Mouse (Mus musculus) gastrocnemius, postnatal 10 days (tissue): ENCODE results near the gene Akr1c18. TPM values are rescaled to one million over a fixed set of nuclear protein-coding genes. Genes with fewer than 3 reads are reported as not detected.
"Not testable (repeated sequence)": the region's sequence is repeated elsewhere in the genome, so short reads cannot be mapped to it uniquely, and the experiment has no call there.

Experiments used
- DNase-seq: peaks from one replicate; pipeline ENCODE4 v3.0.0; 2021; ENCODE audit warnings: mixed read lengths
- long read RNA-seq, 2 experiments: library from polyadenylated mRNA; stranded (forward); transcript quantifications; one replicate each; pipeline ENCODE4 v2.0.0; 2021
- total RNA-seq, 2 experiments: library from RNA; stranded (reverse); gene quantifications; 2 replicates each; pipeline ENCODE4 v1.2.3; 2021

Akr1c18 gene
- under 1 TPM; 0.66 to 0.79 TPM for total RNA-seq
- long read RNA-seq, experiment 1: 0 reads
- long read RNA-seq, experiment 2, partial matches to known transcripts: 0 of 1 reads
- long read RNA-seq, experiment 2, other reads (novel, unspliced or antisense): 0 of 1 reads

DNA sequence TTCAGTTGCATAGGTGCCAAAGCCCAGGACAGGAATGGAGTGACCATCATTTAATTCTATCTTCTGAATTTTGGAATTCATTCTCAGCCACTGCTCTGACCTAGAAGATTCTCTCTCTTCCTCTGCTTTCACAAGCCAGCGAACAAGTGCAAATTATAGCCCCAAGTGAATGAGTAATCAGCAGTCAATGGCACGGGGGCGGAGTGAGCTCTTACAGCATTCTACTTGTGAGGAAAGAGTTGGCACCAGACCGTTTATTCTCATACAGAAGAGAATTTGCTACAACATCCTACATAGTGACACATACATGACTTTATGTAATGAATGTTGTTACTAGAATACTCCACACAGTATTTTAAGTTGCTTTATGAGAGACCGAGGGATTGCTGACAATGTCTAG lies at the start of gene Akr1c18:
Gene Akr1c18, minus strand, starts transcription at position 137 of the 400 bp plus-strand sequence.
- DNase-seq: no peak

DNA sequence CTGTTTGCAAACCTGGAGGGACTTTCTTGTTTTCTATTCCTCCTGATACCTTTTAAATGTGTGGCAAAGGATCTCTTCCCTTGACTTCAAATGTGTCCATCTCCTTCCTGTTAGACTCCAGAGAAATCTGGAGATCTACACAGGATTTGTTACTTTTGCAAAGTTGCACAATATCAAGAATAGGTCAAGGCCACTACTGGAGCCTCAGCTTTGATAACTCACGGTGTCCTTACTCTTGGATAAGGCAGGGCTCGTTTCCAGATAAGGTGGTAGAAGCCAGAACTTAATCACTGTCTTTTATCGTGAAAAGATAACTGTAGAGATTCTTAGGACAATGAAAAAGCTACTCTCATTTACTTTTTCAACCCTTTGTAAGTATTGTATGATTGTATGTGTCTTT lies 42.1 kb upstream of the Akr1c18 start:
- no peak for DNase-seq

DNA sequence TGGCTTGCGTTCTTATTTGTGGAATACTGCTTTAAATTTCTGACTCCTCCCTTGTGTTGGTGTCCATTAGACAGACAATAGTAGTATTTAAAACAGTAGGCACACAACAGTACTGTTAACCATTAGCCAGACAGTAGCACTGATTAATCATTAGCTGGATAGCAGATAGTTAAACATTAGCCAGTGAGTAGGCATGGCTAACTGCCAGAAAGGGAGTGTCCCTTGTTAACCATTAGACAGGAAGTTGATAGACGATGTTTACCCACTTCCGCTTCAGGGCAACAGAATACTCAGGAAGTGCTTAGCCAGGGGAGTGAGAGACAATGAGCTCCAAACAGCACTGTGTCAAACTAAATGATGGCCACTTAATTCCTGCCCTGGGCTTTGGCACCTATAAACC lies 40.5 kb upstream of the Akr1c18 start, which contains the start of gene Akr1c13:
Gene Akr1c13, plus strand, starts transcription at position 247 of the 400 bp plus-strand sequence.
- no peak for DNase-seq

DNA sequence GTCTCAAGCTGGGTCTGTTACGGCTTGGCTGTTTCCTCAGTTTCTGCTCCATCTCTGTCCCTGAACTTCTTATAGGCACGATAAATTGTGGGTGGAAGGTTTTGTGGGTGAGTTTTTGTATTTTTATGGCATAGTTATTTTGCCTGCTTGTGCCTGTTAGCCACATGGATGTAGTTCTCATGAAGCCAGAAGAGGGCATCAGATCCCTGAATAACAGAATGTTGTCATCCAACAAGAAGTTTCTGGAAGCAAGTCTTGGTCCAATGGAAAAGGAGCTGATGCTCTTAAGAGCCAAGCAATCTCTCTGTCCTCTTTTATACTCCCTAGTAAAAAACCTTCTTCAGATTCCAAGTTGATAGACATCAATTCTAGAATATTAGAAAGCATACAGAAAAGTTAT lies 37.7 kb upstream of the Akr1c18 start:
- DNase-seq: no peak

DNA sequence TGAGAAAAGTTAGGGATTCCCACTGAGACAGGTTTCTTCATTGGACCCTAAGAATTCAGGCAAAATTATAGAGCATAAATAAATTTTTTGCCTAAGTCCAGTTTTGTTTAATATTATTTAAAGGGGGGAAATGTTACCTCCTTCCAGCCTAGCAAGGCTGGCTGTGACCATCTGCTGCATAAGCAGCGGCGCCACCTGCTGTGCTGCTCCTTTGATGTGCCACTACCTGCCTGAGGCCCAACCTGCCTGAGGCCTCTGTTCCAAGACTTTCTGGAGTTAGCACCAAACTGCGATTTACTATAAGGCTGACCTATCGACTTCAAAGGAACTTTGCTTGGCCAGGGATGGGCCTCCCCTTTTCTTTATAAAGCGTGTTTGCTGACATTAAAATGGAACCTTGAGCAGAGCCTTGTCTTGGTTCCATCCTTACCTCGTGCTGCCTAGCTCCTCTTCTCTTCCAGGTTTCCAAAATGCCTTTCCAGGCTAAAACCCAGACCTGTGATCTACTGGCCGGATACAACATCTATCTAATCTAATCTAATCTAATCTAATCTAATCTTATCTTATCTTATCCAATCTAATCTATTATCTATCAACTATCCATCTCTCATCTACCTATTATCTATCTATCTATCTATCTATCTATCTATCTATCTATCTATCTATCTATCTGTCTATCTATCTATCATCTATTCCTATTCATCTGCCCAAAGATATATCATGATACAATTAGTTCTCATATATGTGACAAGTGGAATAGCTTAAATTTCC lies 36.4 kb upstream of the Akr1c18 start:
- DNase-seq: not testable (repeated sequence)

DNA sequence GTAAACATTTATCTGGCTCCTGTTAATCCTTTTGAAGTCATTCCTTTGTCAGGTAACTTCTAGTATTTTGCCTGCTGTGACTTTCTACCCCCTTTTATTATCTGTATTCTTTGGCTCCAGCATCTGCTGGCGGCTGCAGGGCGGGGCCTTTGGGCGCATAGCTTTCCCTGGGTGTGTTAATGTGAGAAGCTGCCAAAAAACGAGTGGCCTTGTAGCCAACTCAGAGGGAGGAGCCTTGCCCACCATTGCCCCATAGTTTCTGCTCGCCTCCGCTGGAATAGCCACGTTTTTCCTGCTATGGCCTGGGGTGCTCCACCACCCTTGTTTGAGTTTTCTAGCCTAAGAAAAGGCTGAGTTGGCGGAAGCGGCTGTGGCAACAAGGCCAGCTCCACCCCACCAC lies 32.7 kb upstream of the Akr1c18 start:
- DNase-seq: no peak

DNA sequence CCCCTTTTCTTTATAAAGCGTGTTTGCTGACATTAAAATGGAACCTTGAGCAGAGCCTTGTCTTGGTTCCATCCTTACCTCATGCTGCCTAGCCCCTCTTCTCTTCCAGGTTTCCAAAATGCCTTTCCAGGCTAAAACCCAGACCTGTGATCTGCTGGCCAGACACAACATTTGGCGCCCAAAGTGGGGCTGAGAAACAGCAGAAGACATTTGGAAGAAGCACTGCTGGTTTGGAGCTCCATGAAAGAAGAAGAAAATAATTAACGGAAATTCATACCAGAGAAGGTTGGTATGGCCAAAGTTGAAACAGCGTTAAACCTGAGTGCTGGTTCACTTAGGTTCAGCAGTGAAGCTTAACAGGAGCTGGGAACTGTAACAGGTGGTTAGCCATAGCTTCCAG lies 30.9 kb upstream of the Akr1c18 start:
- DNase-seq: not testable (repeated sequence)

DNA sequence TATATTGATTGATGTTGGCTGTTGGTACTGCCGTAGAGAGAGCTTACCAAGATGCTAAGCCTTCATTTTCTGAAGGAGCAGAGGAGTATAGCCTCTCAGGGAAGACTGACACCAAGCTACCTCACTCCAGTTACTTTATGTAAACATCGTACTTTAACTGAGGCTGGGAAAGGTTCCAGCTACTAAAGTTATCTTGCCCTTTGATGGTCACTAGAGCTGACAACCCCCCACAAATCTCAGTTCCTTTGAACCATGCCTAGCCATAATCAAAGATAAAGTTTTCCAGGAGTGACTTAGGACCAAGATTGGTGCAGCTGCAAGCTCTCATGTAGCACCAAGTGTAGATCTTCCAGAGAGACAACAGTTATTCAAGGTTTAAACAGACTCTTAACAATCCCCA lies 22.5 kb upstream of the Akr1c18 start:
- no peak for DNase-seq

DNA sequence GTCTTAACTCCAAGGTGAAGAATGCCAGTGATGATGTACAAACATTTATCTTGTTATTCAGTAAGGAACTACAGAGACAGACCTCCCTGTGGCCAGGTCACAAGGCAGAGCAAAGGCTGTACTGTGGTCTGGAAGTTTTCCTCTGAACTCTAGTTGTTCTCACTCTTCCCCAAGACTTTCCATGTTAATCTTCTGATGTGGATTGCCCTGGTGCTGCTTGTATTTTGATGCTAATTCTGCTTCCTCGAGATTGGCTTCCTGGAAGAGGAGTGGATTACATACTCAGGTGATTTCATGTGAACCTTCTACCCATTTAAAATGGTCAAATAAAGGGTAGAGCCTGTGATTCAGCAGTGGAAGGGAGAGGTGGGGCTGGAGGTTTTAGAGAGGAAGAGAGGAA lies 17.6 kb upstream of the Akr1c18 start:
- DNase-seq: no peak

DNA sequence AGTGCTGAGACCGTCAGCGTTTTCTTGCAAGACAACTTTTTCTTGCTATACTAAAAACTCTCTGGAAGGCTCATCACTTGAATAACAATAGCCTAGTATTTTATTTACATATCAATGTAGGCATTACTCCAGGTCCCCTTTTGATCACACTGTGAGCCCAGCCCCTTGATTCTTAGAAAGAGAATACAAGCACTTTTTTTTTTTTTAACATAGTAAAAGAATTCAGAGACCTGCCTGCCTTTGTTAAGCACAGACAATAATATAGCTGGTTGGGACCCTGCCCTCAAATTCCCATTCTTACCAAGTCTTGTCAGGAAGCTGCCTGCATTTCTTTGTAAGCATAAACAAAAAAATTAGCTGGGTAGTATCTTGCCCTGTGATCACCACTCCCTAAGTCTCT lies 4.8 kb upstream of the Akr1c18 start:
- DNase-seq: no peak

DNA sequence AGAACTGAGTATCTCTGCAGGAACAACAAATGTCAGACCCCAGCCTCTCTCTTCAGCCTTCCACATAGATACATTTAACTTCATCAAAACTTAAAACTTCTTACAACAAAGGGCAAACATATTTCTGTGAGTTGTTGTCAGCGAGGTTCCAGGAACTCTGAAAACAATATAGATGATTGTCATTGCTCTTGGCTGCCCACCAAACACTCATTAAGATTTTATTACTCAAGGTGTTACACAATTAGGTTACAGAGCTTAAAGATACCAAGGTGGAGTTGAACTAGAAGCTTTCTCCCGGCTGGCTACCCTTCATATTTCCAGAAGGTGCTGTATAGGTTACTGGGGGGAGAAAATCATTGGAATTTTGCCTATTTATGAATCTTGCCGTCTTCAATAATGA lies 3.1 kb upstream of the Akr1c18 start:
- no peak for DNase-seq

DNA sequence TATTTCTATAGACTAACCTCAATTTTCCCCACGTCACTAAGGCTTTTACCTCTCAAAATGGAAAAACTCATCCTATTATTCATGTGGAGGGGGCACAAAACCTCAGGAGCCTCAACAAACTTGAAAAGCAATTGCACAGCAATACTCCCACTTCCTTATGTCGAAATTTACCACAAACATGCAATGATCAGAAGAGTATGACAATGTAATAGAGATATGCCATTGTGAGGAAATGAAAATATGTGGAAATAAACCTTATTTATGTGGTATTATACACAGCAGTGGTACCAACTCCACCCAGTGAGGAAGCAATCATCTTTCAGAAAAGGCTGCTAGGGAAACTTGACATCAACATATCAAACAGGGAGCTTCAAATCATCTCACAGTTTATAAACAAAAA lies 2.5 kb upstream of the Akr1c18 start:
- DNase-seq: no peak

DNA sequence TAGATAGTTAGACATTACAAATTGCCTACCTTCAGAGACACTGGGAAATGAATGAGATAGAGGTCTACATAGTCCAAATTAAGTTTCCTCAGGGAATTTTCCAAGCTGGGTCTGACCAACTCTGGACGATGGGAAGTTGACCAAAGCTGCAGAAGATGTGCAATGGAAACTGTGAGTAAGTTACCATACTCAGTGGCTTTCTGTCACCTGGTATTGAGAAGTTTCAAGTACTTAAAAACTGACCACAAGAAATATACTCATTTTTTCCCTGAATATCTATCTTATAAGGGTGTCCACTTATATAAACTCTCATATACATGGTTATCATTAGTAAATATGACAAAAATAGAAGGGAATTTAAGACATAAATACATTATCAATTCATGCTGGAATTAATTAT lies 6.2 kb downstream of the Akr1c18 start:
- DNase-seq: no peak

DNA sequence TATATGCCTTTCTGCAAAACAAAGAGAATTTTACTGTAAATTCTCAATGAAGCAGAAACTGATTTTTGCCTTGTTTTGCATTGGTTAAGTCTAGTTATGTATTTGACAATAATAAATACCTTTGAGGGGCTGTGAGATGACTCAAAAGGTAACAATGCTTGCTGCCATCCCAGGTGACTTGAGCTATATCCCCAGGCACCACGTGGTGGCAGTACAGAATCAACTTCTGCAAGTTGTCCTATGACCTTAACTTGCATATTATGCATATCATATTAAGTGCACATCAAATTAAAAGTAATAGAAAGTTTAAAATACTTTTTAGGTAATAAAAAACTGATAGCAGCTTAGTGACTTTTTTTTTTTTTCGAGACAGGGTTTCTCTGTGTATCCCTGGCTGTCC lies 17.4 kb downstream of the Akr1c18 start:
- no peak for DNase-seq

DNA sequence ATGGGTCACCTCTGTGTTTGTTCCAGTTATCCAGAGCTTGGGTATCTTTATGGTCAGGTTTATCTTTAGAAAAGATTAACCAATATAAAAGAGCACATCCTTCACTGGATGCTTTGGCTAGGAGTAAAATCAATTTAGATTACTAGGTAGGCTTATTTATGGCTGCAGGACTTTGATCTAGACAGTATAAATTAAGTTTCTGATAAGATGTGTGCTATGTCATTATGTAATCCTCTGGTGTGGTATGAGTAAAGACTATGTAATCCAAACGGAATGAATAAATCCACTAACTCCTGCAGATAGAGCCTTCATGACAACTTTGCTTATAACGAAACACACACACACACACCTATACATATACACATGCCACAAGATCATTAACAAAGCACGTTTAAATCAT lies 18.7 kb downstream of the Akr1c18 start:
- DNase-seq: no peak

DNA sequence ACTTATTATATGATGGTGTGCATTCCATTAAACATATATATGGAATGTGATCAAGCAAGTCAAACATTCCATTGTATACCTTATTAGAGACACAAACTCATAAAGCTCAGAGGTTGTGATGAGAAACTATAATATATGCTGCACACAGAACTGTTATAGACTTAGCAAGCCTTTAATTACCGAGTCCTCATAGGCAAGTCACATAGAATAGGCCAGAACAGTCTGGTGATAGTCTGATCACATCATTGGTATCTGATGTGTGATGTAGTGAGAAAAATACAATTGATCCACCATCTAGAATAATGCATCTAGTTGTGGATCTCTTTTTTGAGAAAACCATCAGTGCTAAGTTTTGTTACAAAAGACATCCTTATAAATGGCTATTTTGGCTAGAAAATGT lies 19.1 kb downstream of the Akr1c18 start:
- no peak for DNase-seq

DNA sequence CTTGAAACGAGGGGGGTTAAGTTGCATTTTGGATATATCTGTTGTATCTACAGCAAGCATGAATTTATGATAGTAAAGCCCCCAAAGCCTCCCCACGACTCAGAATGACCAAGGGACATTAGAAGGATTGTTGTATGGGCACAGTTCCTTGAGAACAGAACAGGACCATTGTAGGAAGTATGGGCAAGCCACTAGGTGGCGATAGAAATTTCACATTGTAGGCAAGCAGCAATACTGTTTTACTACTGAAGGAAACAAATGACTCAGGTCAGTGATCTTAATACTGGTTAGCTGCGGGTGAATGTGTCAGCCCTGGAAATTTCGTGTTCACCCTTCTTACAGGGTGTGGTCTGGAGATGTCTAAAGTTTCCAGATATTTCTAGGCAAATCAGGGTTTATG lies 21.4 kb downstream of the Akr1c18 start:
- peak; percentile 3 for DNase-seq

DNA sequence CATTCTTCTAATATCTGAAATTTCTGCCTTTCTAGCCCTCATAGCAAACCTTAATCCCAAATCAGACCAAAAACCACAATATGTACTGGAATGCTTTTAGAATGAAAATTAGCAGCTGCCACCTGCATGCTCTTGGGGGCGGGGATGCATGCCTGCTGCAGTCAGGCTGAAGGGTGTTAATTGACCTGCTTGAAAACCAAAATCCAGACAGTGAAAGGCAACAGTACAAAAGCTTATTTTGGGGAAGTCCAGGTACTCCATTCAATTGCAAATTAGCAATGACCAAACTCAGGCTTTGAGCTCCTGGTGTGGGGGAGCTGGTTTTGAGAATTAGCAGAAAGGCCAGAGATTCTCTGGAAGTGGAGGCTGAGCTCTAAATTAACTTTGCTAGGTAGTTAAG lies 24.6 kb downstream of the Akr1c18 start:
- not testable (repeated sequence) for DNase-seq

DNA sequence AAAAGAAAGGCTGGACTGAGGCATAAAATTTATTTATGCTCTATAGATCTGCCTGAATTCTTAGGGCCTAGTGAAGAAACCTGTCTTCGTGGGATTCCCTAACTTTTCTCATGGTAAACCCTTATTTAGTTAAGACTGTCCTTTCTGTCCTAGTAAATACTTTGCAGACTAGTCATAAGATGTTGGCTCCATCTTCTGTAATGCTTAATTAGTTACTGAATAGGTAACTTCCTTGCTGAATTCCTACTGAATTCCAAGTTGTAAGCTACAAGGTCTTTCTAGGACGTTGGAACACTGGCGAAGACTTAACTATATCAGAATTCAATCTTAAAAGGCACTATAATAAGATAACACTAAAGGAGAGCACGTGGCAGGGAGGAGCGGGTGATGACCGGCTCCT lies 26.0 kb downstream of the Akr1c18 start:
- not testable (repeated sequence) for DNase-seq

DNA sequence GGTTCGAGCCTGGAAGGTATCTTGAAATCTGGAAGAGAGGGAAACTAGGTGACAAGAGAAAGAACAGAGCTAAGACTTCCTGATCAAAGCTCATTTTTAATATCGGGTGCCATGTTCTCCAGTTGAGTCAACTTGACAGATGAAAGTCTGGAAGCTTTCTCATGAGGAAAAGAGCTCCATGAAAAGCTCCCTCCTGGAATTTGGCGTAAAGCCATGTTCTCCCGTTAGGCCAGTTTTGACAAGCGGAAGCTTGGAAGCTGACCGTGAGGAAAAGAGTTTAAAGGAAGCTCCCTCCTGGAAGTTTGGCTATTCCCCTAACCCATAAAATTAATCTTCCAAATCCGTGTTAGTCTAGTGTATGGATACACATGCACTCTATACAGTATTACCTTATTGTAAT lies 27.3 kb downstream of the Akr1c18 start:
- no peak for DNase-seq

DNA sequence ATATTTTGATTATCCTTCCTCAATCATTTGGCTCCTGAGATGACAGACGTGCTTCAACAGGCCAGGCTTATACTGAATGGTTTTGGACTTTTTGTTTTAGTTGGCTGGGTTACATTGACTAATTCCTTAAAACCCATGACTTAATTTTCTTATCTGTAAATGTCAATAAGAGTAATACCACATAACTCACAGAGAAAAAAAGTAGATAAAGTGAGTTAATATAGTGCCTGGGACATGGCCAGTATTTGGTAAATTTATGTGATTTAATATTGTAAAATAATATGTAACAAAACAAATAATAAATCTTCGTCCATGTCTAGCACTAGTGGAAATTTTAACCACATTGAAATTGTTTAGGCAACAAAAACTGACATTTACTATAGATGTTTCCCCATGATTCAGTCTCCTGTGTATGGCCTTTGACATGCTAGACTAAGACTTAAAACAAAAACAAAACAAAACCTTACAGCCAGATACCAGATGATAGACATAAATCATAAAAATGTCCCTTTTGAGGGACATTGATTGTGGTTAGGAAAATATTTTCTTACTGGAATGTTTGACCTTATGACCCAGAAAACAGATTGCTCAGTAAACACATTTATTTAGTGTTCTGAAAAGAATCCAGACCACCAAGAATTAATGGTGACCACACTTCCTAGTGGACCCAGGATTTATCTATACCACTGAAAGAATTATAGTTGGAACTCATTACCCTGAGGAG lies 31.1 kb downstream of the Akr1c18 start:
- DNase-seq: no peak

DNA sequence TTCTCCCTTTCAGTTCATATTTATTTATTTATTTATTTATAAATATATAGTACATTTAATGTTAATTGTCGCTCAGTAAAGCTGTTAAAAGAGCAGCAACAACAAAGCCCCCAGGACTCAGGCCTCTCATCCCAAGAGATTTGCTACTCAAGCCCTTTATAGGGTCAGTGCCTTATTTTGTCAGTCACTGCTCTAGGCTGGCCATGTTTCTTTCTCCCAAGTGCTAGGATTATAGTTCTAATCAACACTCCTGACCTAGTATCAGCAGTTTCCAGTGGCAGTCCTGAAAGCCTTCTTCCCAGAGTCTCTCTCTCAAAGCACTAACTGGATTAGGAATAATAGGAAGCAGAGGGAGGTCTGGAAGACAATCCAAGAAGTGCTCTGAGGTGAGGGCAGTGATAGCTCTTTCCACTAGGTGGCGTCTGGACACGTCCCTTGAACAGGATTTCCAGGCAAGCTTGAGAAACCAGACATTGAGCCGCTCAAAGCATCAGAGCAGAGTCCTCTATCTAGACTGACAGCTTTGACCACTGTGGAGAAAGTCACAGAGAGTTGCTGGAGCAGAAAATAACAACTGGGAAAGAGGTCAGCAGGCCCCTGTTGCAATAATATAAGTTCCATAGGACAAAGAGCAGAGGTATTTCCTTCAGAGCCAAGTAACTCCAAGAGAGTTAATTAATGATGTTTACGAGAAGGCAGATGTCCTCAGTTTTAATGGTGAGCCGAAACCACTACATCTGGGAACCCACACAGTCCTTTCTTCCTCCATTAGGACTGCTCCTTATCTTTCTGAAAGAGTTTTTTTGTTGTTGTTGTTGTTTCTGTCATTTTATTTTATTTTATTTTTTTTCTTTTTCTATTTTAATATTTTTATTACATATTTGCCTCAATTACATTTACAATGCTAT lies 39.9 kb downstream of the Akr1c18 start:
- DNase-seq: peak; percentile 44

DNA sequence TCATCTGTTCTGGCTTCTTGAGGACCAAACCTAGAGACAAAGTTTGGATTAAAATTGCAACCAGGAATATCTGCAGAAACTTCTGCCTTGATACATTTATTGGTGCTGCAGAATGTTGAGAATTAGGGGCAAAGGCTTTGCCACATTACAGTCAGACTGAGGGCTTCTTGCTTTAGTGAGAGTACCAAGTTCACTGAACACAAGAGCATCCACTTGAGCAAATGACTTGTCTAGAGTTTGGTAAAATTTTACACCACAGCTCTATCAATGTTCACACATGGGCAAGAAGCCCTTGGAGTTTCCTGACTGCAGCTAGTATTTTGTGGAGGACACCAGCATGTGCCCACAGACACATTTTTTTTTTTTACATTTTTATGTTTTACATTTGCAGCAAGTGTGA lies 47.7 kb downstream of the Akr1c18 start:
- no peak for DNase-seq
